Mouse (Mus musculus): ENCODE results near the gene Pmp22. TPM values are rescaled to one million over a fixed set of nuclear protein-coding genes. Genes with fewer than 3 reads are reported as not detected.
A peak's percentile ranks its signal among the peaks of the same experiment; 100 is the strongest.

The Pmp22 gene
- total RNA-seq, 2 experiments from 2014 or later, result 29.8 to 31.3 TPM

DNA sequence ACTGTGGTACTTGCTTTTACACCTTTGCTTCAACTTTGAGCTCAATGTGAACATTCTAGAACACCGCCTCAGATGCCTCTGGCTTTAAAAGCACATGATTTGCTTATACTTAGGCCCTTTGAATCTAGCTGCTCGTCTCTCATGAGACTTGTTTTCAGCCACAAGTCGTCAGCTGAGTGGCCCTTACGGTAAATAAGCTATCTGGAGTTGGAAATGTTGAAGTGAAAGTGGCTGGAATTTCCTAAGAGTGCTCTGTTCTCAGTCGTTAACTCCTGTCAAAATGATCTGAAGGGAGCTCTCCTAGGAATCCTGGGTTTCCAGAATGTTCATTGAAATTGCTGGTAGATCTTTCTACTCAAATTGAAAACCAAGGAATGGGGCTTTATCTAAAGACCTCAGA is 23.1 kb downstream of the Pmp22 start:
- no peak for DNase-seq (ENCODE audit: low spot score in 2 of 2)

DNA sequence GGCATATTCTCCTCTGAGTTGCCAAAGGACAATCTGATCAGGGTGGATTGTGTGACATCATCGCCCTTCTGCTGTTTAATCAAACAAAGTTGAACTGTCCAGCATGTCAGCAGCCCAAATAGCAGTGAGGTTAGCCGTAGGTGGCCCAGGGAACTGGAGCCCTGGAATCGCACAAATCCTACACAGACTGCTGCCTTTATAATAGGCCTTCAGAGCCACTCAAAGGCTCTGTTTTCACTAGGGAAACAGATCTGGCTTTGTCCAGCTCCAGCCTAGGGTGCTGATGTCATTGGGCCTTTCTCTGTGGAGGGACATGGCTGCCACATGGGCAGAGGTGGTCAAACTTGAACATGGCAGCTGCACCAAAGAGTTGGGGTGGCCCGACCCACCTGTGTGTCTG is 28.3 kb downstream of the Pmp22 start:
- DNase-seq (ENCODE audit: low spot score in 2 of 2), result no peak

DNA sequence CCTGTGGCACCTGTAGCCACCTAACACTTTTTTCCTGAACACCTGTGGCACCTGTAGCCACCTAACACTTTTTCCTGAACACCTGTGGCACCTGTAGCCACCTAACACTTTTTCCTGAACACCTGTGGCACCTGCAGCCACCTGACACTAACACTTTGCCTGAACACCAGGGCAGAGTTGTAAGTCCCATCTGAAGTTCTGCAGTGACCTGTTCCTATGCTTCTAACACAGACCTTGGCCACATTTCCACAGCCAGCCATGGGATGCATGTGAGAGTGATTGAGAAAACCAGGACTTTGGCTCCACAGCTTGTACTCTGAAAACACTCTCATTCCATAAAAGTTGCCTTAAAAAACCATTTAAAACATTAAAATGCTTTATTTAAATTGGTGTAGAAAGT is 32.1 kb downstream of the Pmp22 start:
- no peak for DNase-seq (ENCODE audit: low spot score in 2 of 2)

DNA sequence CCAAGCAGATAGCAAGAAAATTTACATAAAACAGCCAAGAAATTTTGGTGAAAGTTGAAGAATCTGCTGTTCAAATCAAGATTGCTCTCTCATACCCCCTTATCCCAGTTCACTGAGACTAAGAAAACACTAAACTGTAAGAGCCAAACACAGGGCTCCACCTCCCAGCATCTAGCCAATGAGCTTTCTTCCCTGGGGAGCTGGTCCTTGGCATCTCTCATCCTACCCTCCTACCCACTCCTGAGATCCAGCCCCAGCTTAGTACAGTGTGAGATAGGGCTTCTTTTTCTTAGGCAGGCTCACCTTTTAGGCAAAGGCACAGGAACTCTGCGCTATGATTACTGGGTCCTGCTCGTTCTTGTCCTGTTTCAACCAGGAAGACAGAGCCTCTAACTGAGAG is 34.0 kb downstream of the Pmp22 start:
- DNase-seq (ENCODE audit: low spot score in 2 of 2), result no peak

DNA sequence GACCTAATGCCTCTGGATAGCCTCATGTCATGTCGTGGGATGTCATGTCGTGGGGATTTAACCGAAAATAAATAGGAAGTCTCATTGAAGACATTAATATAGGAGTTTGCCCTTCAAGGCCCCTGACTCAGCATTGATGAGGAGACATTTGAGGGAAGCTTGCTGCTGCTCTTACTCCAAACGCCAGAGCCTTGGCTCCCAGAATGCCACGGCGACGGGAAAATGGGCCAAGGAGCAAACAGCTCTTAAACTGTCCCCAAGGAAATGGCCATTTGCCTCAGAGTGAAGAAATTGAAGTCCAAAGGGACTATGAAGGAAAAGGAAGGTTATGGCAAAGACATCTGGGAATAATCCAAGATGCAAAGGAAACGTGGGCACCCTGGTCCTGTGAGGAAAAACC is 34.8 kb downstream of the Pmp22 start:
- DNase-seq (ENCODE audit: low spot score in 2 of 2), result no peak

DNA sequence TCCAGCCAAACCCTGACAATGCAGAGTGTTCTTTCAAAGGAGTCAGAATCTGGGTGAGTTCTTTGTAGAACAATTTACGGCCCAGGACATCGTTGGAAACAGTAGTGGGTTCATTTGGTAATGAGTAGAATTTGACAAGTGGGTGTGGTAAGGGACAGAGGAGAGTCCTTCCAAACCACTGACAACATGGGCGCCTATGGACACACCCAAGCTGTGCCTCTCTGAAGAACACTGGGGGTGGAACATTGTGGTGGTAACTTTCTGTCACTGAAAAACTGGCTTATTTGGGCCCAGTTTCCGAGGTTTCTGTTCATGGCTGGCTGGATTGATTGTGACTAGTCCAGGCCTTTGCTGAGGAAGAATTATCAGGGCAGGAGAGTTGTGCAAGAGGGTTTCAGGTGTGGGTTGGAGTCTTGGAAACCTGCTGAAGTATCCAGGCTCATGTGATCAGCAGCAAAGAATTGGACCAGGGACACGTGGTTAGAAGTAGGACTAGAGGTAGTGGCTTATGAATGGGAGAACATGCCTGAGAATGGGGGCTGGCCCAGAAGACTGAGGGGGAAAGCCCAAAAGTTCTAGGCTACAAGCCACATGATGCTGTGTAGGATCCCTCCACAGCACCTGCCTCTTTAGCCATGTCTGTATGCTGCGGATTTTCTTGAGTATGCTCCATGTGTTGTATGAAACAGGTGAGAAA is 35.4 kb downstream of the Pmp22 start:
- DNase-seq (ENCODE audit: low spot score in 2 of 2), result no peak

DNA sequence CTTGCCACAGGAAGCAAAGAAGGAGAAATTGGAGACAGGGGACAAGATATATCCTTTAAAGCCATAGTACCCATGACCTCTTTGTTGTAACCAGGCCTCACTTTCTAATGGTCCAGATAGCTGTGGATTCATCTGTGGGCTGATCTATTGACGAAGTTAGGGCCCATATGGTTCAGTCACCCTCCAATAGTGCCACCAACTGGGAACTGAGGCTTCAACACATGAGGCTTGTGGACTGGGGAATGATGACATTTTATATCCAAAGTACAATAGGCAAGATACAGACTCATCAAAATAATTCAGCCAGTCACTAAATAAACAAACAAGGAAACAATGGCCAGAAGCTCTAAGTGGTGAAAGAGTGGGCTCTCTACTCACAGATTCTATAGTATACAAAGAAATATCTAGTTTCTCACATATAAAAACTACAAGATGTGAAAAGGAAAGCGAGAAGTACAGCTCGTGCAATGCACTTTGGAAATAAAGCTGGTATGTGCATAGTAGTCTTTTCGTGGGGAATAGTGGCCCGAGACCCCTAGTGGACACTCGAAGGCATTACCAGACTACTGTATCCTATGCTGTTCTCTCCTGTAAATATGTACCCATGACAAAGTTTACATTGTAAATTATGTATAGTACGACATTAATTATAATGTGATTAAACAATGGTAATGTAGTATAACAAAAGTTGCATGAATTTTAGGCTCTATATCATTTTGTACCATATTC is 36.1 kb downstream of the Pmp22 start:
- DNase-seq (ENCODE audit: low spot score in 2 of 2), result no peak

DNA sequence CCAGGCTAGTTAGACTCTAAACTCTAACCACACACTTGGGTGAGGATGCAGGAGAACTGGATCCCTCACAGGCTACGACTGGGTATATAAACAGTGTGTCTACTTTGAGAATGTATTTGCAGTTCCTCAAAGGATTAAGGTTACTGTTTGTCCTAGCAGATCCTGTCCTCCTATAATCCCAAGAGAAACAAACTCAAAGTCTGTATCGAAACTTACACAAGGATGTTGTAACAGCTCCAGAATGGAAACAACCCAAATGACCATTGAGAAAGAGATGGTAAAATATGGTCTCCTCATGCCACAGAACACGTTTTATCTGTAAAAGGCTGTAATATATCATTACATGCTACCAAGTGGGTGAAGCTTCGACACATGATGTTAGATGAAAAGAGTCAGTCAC is 39.0 kb downstream of the Pmp22 start:
- DNase-seq (ENCODE audit: low spot score in 2 of 2), result no peak

DNA sequence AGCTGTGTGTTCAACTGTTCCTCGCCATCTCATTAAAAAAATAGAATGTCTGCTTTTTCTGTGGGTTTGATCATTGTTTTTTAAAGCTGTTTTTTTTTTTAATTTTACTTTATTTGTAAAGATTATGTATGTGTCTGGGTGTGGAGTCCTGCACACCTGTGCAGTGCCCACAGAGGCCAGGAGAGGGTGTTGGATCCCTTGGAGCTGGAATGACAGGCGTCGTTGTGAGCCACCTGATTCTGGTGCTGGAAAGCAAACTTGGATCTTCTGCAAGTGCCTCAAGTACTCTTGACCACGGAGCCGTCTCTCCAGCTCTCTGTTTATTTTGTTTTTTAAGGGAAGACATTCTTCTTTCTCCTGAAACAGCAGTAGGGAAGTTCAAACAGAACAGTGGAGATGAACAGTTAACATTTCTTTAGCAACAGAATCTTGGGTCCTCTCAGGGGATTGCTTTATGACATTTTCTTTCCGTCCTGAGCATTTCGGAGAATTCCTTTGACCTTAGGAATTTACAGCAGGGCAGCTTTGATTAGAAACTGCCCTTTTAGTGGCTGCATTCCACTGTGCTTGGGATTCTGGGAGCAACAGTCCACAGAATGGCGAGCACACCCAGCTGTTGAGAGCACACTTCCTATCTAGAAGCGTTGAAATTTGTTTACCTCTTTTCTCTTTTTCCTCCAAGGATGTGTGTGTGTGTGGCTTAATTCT is 39.9 kb downstream of the Pmp22 start:
- no peak for DNase-seq (ENCODE audit: low spot score in 2 of 2)

DNA sequence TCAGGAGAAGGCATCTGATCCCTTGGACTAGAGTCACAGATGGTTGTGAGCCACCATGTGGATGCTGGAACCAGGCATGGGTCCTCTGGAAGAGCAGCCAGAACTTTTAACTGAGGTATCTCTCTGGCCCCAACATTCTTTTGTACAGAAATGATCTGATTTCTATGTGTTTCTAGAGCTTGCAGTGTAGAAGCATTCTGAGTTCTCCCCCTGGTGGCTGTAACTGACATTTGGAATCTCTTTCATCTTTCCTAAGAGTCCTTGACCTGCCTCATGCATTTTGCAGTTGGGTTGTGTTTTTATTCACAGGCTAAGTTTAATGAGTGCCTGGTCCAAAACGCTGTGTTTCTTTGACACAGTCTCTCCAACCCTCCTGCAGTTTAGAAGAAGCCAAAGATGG is 43.2 kb downstream of the Pmp22 start:
- peak; percentile 37 to 42 for DNase-seq (ENCODE audit: low spot score in 2 of 2)

DNA sequence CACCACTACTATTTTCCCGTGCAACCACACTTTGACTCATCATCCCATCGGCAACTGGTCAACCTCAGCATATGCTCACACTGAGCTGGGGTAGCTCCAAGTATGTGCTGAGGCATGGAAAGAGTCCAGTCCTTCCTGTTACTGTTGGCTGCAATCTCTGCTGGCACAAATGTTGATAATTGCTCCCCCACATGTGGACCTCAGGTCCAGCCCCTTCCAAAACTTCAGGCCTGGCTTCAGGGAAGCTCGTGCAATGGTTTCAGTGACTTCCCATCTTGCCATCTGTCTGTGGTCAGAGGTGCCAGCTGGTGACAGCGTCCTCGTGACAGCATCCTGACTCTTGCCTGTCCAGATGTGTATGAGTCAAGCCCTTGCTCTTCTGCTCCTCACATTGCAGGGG is 44.8 kb downstream of the Pmp22 start:
- DNase-seq (ENCODE audit: low spot score in 2 of 2), result no peak

DNA sequence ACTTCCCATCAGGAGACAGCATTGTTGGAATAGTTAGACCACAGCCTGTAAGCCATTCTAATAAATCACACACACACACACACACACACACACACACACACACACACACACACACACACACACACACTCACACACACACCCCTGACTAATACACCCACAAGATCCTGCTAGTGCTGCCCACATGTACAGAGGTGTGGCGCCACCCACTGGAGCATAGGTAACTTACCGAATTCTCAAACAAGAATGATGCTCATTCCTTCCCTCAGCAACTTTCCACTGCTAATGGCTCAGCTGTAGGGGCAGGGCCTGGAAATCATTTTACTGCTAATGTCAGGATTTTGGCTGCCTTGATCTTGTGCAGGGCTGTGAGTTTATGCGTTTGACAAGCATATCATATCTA is 46.5 kb downstream of the Pmp22 start:
- DNase-seq (ENCODE audit: low spot score in 2 of 2), result no peak

DNA sequence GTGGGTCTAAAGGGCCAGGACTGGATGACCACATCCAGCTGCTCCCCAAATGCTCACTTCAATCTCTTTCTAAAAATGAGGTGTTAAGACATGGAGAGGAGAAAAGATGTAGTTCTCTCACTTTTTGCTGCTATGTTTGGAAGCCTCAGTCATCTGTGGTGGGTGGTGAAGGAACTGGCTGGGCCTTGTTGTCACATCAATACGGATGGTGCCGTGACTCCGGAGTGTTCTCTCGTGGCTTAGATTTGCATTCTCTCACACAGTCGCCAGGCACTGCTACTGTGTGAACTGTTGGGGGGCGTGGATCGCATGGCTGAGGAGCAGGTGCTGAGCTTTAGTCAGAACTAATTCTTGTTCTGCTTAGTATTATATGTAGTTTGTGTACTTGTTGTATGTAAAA is 47.6 kb downstream of the Pmp22 start:
- DNase-seq (ENCODE audit: low spot score in 2 of 2), result peak; percentile 57 to 72

DNA sequence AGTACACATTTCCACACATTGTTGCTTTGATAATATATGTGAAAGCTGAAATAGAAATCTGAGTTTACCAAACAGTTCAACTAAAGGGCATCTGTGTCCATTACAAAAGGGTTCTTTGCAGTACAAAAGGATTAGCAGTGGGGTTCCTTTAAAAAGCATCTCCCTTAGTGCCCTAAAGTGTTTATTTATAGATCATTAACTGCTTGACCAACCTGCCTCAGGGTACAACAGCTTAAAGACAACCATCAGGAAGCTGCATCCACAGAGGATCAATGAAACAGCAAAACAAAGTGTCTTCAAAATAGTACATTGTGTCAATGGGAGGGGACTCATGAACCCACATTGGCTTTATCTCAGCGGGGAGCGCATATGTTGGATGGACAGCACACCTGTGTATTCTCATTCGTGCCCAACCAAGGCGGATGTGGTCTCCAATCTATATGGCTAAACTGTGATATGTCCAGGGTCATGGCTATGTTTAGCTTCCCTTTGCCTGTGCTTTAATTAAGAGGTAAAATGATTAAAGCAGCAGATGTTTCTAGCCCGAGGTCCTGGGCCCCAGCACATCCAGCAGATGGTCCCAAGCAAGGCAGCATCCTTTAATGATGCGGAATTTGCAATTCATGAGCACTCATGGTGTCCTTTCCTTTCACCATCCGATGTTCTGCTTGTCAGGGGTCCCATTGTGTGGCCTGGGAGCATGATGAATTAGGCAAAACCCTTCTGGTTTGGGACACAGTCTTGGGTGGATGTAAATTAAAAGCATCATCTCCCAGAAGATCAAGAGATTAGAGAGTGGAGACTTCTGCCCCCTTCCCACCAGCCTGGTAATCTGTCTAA is 51.7 kb downstream of the Pmp22 start:
- no peak for DNase-seq (ENCODE audit: low spot score in 2 of 2)

DNA sequence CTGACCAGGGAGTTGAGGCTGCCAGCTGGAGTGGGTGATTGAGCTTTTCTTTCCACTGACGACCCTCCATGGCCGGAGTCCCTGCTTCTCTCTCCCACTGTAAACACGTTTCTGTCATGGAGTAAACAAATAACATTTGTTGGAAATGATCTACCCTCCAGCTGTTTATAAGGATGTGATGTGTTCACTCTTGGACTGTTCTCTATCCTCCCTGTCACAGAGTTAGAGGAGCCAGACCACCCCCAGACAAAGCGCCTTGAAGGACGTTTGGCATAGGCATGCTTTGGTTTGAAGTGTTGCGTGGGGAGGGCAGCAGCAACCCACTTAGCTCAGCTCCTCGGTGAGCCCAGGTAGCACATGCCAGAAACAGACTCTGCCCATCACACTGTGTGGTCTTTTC is 60.0 kb downstream of the Pmp22 start:
- no peak for DNase-seq (ENCODE audit: low spot score in 2 of 2)

DNA sequence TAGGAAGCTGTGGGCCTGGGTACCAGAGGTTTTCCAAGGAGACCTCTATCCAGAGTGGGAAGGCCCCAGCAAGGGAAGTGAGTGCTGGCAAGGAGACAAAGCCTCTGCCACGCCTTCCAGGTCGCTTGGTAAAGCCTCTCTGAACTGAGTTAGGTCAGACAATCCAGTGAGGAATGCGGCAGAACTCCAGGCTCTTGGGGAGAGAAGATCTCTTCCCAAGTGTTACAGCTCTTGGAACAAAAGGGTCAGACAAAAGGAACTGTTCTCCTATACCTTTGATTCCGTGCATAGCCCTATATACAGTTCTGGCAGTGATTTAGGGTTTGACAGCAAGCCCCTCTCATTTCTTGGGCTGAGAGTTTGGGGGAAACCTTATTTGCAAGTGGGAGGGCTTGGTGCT is 69.3 kb downstream of the Pmp22 start:
- no peak for DNase-seq (ENCODE audit: low spot score in 2 of 2)

DNA sequence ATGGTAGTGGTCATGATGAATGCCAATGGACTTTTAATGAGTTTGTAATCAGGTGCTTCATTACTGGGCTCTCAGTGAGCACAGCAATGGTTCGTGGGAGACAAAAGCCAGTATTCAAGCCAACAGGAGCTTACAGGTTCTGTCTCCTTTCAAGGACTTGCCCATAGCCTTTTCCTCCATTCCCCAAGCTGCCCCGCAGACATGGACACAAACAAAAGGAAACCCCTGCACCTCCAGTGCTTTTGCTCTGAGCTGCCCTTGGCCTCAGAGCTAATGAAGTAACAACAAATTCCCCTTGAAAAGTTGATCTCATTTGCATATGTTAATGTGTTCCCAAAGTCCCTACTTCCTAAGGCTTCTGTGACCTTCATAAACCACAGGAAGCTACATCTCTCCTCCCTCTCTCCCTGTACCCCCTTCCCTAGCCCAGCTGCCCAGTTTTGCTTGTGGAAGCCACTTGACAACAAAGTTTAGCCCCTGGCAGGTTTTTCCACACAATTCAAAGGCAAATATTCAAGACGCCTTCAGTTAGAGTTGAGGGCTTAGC is 73.3 kb downstream of the Pmp22 start:
- no peak for DNase-seq (ENCODE audit: low spot score in 2 of 2)
